Comparison of ENCODE assay signal across 7 mouse cellular contexts in the genomic region with DNA sequence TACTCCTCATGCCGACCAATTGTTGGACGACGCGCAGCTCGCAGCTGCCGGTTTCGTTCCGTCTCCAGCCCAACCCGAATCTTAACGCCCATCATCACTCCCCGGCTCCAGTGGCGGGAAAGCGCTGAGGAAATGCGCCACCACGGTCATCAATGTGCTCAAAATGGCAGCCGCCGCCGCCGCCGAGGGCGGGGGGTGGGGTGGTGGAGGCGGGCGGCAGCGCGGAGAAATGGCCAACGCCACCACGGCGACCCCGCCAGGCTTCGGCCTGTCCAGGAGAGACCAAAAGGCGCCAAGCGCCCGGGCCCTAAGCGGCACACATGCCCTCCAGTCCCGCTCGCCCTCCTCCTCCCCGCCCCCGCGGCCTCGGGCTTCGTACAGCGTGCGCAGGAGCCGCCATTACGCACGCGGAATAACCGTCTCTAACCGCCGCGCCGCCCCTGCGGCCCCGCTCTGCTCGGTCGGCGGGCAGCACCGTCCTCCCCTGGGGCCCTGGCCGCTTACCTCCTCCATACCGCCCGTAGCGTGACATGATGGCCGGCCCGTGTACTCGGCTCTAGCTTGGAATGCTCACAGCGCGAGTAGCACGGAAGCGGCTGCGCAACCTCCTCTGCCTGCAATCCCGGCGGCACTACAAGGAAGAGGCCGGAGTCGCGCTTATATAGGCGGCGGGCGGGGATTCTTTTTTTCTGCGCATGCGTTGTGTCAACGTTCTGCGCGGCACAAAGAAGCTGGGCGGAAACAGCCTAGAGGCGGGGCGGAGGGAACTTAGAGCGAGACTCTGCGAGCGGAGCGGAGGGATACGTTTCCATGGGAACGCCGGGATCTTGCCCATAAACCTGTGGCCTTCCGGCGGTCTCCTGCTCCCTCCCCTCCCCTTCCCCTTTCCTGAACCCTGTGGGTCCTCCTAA. TPM values are rescaled to one million over a fixed set of nuclear protein-coding genes. Genes with fewer than 3 reads are reported as not detected.
DNase-seq lines count a peak whose midpoint lies in the region; ATAC-seq lines count a peak whose summit lies in the region.

Gene Srsf7 (minus strand): TSS at position 637 of the 911 bp plus-strand sequence.
Gene Ttc39d (plus strand): TSS at position 790 of the 911 bp plus-strand sequence.

- peak within 1 kb of the TSS; percentile 98 for H3K27ac ChIP-seq in embryonic facial prominence, embryonic 11.5 days (replicated peaks; ENCODE audit: low read depth, low read length)
- H3K27ac ChIP-seq in limb, embryonic 10.5 days = peak within 1 kb of the TSS; percentile 100
- H3K27ac ChIP-seq in midbrain, embryonic 13.5 days = peak within 1 kb of the TSS; percentile 99

- H3K27me3 ChIP-seq in embryonic facial prominence, embryonic 11.5 days (ENCODE audit: control insufficient read depth, insufficient read depth, low read length) = no peaks in the 10 kb centered on the region
- no peaks in the 10 kb centered on the region for H3K27me3 ChIP-seq in limb, embryonic 10.5 days (ENCODE audit: low read depth, poor library complexity, severe bottlenecking)
- H3K27me3 ChIP-seq in midbrain, embryonic 13.5 days = no peaks in the 10 kb centered on the region

- peak within 1 kb of the TSS; percentile 94 for H3K4me3 ChIP-seq in embryonic facial prominence, embryonic 11.5 days (ENCODE audit: low read depth, low read length)
- H3K4me3 ChIP-seq in limb, embryonic 10.5 days = peak within 1 kb of the TSS; percentile 98
- peak within 1 kb of the TSS; percentile 83 for H3K4me3 ChIP-seq in midbrain, embryonic 13.5 days (replicated peaks)

- no peaks in the 10 kb centered on the region for H3K4me1 ChIP-seq in embryonic facial prominence, embryonic 11.5 days (ENCODE audit: control insufficient read depth, insufficient read depth, low read length)
- peaks cover 8% of the 10 kb centered on the region for H3K4me1 ChIP-seq in limb, embryonic 10.5 days
- peaks cover 29% of the 10 kb centered on the region for H3K4me1 ChIP-seq in midbrain, embryonic 13.5 days (replicated peaks)

- peak; percentile 95 for ATAC-seq in embryonic facial prominence, embryonic 11.5 days (replicated peaks; ENCODE audit: insufficient number of reproducible peaks, low FRiP score, low TSS enrichment, low read depth)
- peak; percentile 81 for ATAC-seq in granulocyte monocyte progenitor cell, adult 5-6 weeks (replicated peaks; ENCODE audit: poor library complexity, severe bottlenecking)
- peak; percentile 96 for ATAC-seq in midbrain, embryonic 13.5 days

- H3K9me3 ChIP-seq in embryonic facial prominence, embryonic 11.5 days (replicated peaks; ENCODE audit: control insufficient read depth, low read length) = no peaks in the 10 kb centered on the region
- H3K9me3 ChIP-seq in limb, embryonic 10.5 days (replicated peaks) = no peaks in the 10 kb centered on the region
- H3K9me3 ChIP-seq in midbrain, embryonic 13.5 days = no peaks in the 10 kb centered on the region

- DNase-seq in adrenal gland, postnatal 14 days = peak; percentile 99
- DNase-seq in embryonic facial prominence, embryonic 11.5 days (ENCODE audit: low spot score) = peak; percentile 100
- DNase-seq in kidney, adult 11 months = peak; percentile 97
- DNase-seq in limb, embryonic 10.5 days (ENCODE audit: low spot score) = peak; percentile 99
- DNase-seq in spleen, adult 12 weeks (ENCODE audit: low spot score) = peak; percentile 98

- peak within 1 kb of the TSS; percentile 97 for H3K9ac ChIP-seq in embryonic facial prominence, embryonic 11.5 days (replicated peaks; ENCODE audit: low read length)
- peak within 1 kb of the TSS; percentile 96 for H3K9ac ChIP-seq in midbrain, embryonic 13.5 days (replicated peaks)

- WGBS in embryonic facial prominence, embryonic 11.5 days = under 1% methylated on average over 78 of the region's 95 CpGs
- WGBS in limb, embryonic 10.5 days = under 1% methylated on average over 93 of the region's 95 CpGs
- under 1% methylated on average over 95 of the region's 95 CpGs for WGBS in midbrain, embryonic 13.5 days

- H3K36me3 ChIP-seq in embryonic facial prominence, embryonic 11.5 days (replicated peaks; ENCODE audit: control insufficient read depth, insufficient read depth, low read depth, low read length) = peaks cover 7% of the 10 kb centered on the region
- peaks cover 41% of the 10 kb centered on the region for H3K36me3 ChIP-seq in limb, embryonic 10.5 days
- peaks cover 23% of the 10 kb centered on the region for H3K36me3 ChIP-seq in midbrain, embryonic 13.5 days

- peak within 1 kb of the TSS; percentile 50 for H3K4me2 ChIP-seq in embryonic facial prominence, embryonic 11.5 days (ENCODE audit: low read depth, low read length)
- peak within 1 kb of the TSS; percentile 86 for H3K4me2 ChIP-seq in midbrain, embryonic 13.5 days (replicated peaks)

RNA-seq across cellular contexts. Expression of gene Srsf7, which starts in this region (rescaled TPM):
- 123 and 131 TPM in 2 replicates for total RNA-seq in adrenal gland, postnatal 14 days (2021)
- 972 and 1,051 TPM in 2 replicates for polyA plus RNA-seq in embryonic facial prominence, embryonic 11.5 days (2014; fragmentation: Nextera tagmentation; extraction: Ambion mirVana)
- total RNA-seq in granulocyte monocyte progenitor cell, adult 5-6 weeks (2014; fragmentation: Nextera tagmentation) = 481 and 582 TPM in 2 replicates
- 445 and 565 TPM in 2 replicates for total RNA-seq in granulocyte monocyte progenitor cell, adult 5-6 weeks (2017)
- 882 and 949 TPM in 2 replicates for polyA plus RNA-seq in limb, embryonic 10.5 days (2016; fragmentation: Nextera tagmentation; extraction: Ambion mirVana)
- polyA plus RNA-seq in midbrain, embryonic 13.5 days (2015; fragmentation: Nextera tagmentation; extraction: Ambion mirVana) = 565 and 592 TPM in 2 replicates

RNA-seq across cellular contexts. Expression of gene Ttc39d, which starts in this region (rescaled TPM):
- total RNA-seq in adrenal gland, postnatal 14 days (2021) = 0.15 TPM in 1 of 2 replicates, not detected in the other
- 0.14 TPM in 1 of 2 replicates, not detected in the other for polyA plus RNA-seq in embryonic facial prominence, embryonic 11.5 days (2014; fragmentation: Nextera tagmentation; extraction: Ambion mirVana)
- total RNA-seq in granulocyte monocyte progenitor cell, adult 5-6 weeks (2014; fragmentation: Nextera tagmentation) = not detected in 2 replicates
- not detected in 2 replicates for total RNA-seq in granulocyte monocyte progenitor cell, adult 5-6 weeks (2017)
- polyA plus RNA-seq in limb, embryonic 10.5 days (2016; fragmentation: Nextera tagmentation; extraction: Ambion mirVana) = 0.09 and 0.24 TPM in 2 replicates
- 0.07 and 0.23 TPM in 2 replicates for polyA plus RNA-seq in midbrain, embryonic 13.5 days (2015; fragmentation: Nextera tagmentation; extraction: Ambion mirVana)

Comparison
In these comparisons a context has a peak if more than half of its experiments do, and no peak if none do; other contexts are left out.
1. Peak in every context shown above with its lines: DNase-seq, ATAC-seq, H3K4me3 ChIP-seq and H3K27ac ChIP-seq.